Mouse (Mus musculus) cerebellum, adult 18-20 months (tissue): ENCODE data around the gene Defb46.

ENCODE experiments used
- DNase-seq, 2 experiments: peaks; one replicate each; pipeline ENCODE4 v3.0.0; 2021

Defb46 gene

GRCm38 (mm10) chr8:19239616-19240015 lies at the start of gene Defb46:
Gene Defb46, plus strand, starts transcription at chr8:19239916.
- no peak for DNase-seq

GRCm38 (mm10) chr8:19225161-19225560 lies 14.6 kb upstream of the Defb46 start, which contains the start of gene Defb6:
Gene Defb6, plus strand, starts transcription at chr8:19225478.
- DNase-seq: no peak

GRCm38 (mm10) chr8:19238101-19238500 lies 1.6 kb upstream of the Defb46 start:
- no peak for DNase-seq

GRCm38 (mm10) chr8:19247280-19247679 lies 7.6 kb downstream of the Defb46 start, which contains the start of gene Defb5:
Gene Defb5, plus strand, starts transcription at chr8:19247580.
- no peak for DNase-seq

- no peak for DNase-seq
Observed at GRCm38 (mm10) chr8:19258136-19258535, 18.4 kb downstream of the Defb46 start.

- no peak for DNase-seq
Observed at GRCm38 (mm10) chr8:19259667-19260066, 20.0 kb downstream of the Defb46 start.
